ENCODE assay signal across 10 mouse cellular contexts in the genomic region with DNA sequence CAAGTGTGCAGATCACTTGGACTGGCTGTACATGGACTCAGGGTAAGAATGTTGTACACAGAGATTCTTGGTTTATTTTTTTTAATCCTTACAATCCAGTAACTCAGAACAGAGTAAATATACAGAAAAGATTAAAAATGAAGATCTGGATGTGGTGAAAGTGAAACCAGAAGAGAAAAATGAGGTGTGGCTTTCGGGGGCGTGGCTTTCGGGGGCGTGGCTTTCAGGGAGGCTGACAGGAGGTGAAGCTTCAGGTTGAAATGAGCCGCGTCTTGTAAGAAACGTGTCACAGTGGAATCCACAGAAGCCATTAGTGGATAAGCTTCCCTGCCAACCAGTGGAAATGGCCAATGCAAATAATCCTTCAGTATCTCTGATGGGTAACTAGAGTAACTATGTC. TPM values are rescaled to one million over a fixed set of nuclear protein-coding genes. Genes with fewer than 3 reads are reported as not detected.
DNase-seq lines count a peak whose midpoint lies in the region; ATAC-seq and TF ChIP-seq lines count a peak whose summit lies in the region.
"Had no signal": no experiment of that assay in that cellular context is flagged by ENCODE, and none has a peak within 500 bp of the region (broad histone marks: within the 10 kb centered on the region; RNA-seq: fewer than 3 reads in every experiment).

No protein-coding gene starts in this region.

- 0 out of 4 replicates have a peak overlapping the region, but pooled peaks of 1 of the 2 experiments have one; percentile 18 for H3K4me3 ChIP-seq in MEL (ENCODE audit: control insufficient read depth in 1 of 2, insufficient read depth in 1 of 2, low read depth in 2 of 2, low read length in 2 of 2)
- H3K4me3 ChIP-seq in hindbrain, embryonic 11.5 days (ENCODE audit: low read depth, low read length): no peak overlapping the region
- H3K4me3 ChIP-seq: stomach, embryonic 15.5 days had no signal

- no peak for TF ChIP-seq POLR2A in MEL (IDR thresholded peaks at IDR 0.05; ENCODE audit: control insufficient read depth in 1 of 2, insufficient read depth in 1 of 2, low read depth in 1 of 2, low read length in 2 of 2, poor library complexity in 1 of 2)

- DNase-seq in CD4-positive helper T cell, adult 2 months (ENCODE audit: low read depth, low spot score): peak; percentile 78
- DNase-seq in MEL (ENCODE audit: low read depth, low spot score): peak; percentile 42
- DNase-seq in cerebellum, adult 8-10 months: no peak
- DNase-seq in embryo, embryonic 11 days: no peak
- no peak for DNase-seq in hindbrain, embryonic 11.5 days (ENCODE audit: low spot score)
- DNase-seq: gastrocnemius, postnatal 25 days had no signal

- H3K4me2 ChIP-seq in hindbrain, embryonic 11.5 days (replicated peaks; ENCODE audit: low read depth, low read length): no peak overlapping the region
- H3K4me2 ChIP-seq: stomach, embryonic 15.5 days had no signal

- H3K36me3 ChIP-seq in MEL (ENCODE audit: control insufficient read depth in 1 of 2, insufficient read depth in 2 of 2, low read length in 2 of 2): peaks cover under 1 to 21% of the 10 kb centered on the region in 2 experiments; a peak in 2 of 4 replicates
- H3K36me3 ChIP-seq in hindbrain, embryonic 11.5 days (ENCODE audit: control insufficient read depth, insufficient read depth, low read length): no peaks in the 10 kb centered on the region

- no peaks in the 10 kb centered on the region for H3K27me3 ChIP-seq in MEL (ENCODE audit: control insufficient read depth in 1 of 2, insufficient read depth in 2 of 2, low read length in 2 of 2)
- no peaks in the 10 kb centered on the region for H3K27me3 ChIP-seq in hindbrain, embryonic 11.5 days (ENCODE audit: control insufficient read depth, insufficient read depth, low read length)
- H3K27me3 ChIP-seq: stomach, embryonic 15.5 days had no signal

- H3K9me3 ChIP-seq in MEL (replicated peaks; ENCODE audit: insufficient read depth, low read length): no peaks in the 10 kb centered on the region; the same call in 1 of the 2 replicates
- no peaks in the 10 kb centered on the region for H3K9me3 ChIP-seq in hindbrain, embryonic 11.5 days (ENCODE audit: control insufficient read depth, low read length)
- H3K9me3 ChIP-seq: stomach, embryonic 15.5 days had no signal

- no peak overlapping the region for H3K27ac ChIP-seq in MEL (ENCODE audit: control insufficient read depth, low read depth, low read length)
- no peak overlapping the region for H3K27ac ChIP-seq in hindbrain, embryonic 11.5 days (ENCODE audit: low read depth, low read length)
- H3K27ac ChIP-seq: macrophage; stomach, embryonic 15.5 days had no signal

- no peak overlapping the region for H3K9ac ChIP-seq in MEL (ENCODE audit: control insufficient read depth, low read depth, low read length, poor library complexity, severe bottlenecking)
- no peak overlapping the region for H3K9ac ChIP-seq in hindbrain, embryonic 11.5 days (ENCODE audit: low read depth, low read length)
- H3K9ac ChIP-seq: stomach, embryonic 15.5 days had no signal

- 83% methylated on average over 7 of the region's 7 CpGs for WGBS in hindbrain, embryonic 11.5 days

- no peaks in the 10 kb centered on the region; a peak in 2 of 4 replicates for H3K4me1 ChIP-seq in MEL (ENCODE audit: control insufficient read depth in 1 of 2, insufficient read depth in 2 of 2, low read length in 2 of 2)
- H3K4me1 ChIP-seq in hindbrain, embryonic 11.5 days (replicated peaks; ENCODE audit: control insufficient read depth, insufficient read depth, low read length): no peaks in the 10 kb centered on the region
- H3K4me1 ChIP-seq: stomach, embryonic 15.5 days had no signal

- peak; percentile 83 for ATAC-seq in erythroid progenitor cell, adult 5-6 weeks (replicated peaks; ENCODE audit: low FRiP score, poor library complexity, severe bottlenecking)
- ATAC-seq in megakaryocyte-erythroid progenitor cell, adult 5-6 weeks (replicated peaks; ENCODE audit: low FRiP score, low TSS enrichment, poor library complexity, severe bottlenecking): peak; percentile 67
- no peak for ATAC-seq in hindbrain, embryonic 11.5 days (ENCODE audit: low FRiP score)

- no peak for TF ChIP-seq RAD21 in MEL (IDR thresholded peaks at IDR 0.05; ENCODE audit: low read depth, low read length)

- TF ChIP-seq EP300 in MEL (IDR thresholded peaks at IDR 0.05; ENCODE audit: low read depth in 1 of 2, low read length in 2 of 2): no peak

- peaks cover 6% of the 10 kb centered on the region for H3K79me2 ChIP-seq in MEL (ENCODE audit: control insufficient read depth, insufficient read depth, low read length, poor library complexity)

- no peak for TF ChIP-seq CTCF in MEL (IDR thresholded peaks at IDR 0.05 in 2 of 3, conservative IDR thresholded peaks at IDR 0.05 in 1 of 3; ENCODE audit: control insufficient read depth in 1 of 3, insufficient read depth in 1 of 3, low read depth in 2 of 3, low read length in 3 of 3, poor library complexity in 1 of 3, severe bottlenecking in 1 of 3)

TF ChIP-seq in MEL, 35 proteins besides CTCF, POLR2A, EP300 and RAD21 (continues in another document):
- TF ChIP-seq MEF2A (IDR thresholded peaks at IDR 0.05; ENCODE audit: extremely low read depth, insufficient replicate concordance, low read depth, low read length, poor library complexity, severe bottlenecking): no peak
- no peak for TF ChIP-seq USF2 (IDR thresholded peaks at IDR 0.05; ENCODE audit: borderline replicate concordance in 1 of 2, insufficient read depth in 1 of 2, low read depth in 1 of 2, low read length in 2 of 2)
- no peak for TF ChIP-seq MAZ (IDR thresholded peaks at IDR 0.05; ENCODE audit: low read depth, low read length)
- no peak for TF ChIP-seq TAL1 (IDR thresholded peaks at IDR 0.05; ENCODE audit: low read length)
- no peak for TF ChIP-seq POLR2AphosphoS5 (IDR thresholded peaks at IDR 0.05; ENCODE audit: borderline replicate concordance, low read depth, low read length)
- no peak for TF ChIP-seq GATA1 (IDR thresholded peaks at IDR 0.05; ENCODE audit: low read depth, low read length)
- no peak for TF ChIP-seq USF1 (IDR thresholded peaks at IDR 0.05; ENCODE audit: low read depth, low read length)
- TF ChIP-seq UBTF (IDR thresholded peaks at IDR 0.05; ENCODE audit: borderline replicate concordance, insufficient read depth, low read depth, low read length): no peak

RNA-seq across cellular contexts. Expression of gene Ecd, which starts 7.1 kb away (rescaled TPM):
- 58.8 and 64.9 TPM in 2 replicates for total RNA-seq in MEL (2012; rRNA removed)
- 10 to 100 TPM in 1 of 2 experiments, not detected in 1; 72.2 TPM for polyA plus RNA-seq in MEL (2012; ENCODE audit: insufficient read depth in 1 of 2, insufficient read length in 2 of 2, low read depth in 1 of 2, low replicate concordance in 2 of 2, missing spikeins in 1 of 2)
- total RNA-seq in erythroid progenitor cell, adult 5-6 weeks (2015; ENCODE audit: low replicate concordance): 13.7 and 15.1 TPM in 2 replicates
- total RNA-seq in erythroid progenitor cell, adult 5-6 weeks (2017; ENCODE audit: low replicate concordance): 13.1 and 23.3 TPM in 2 replicates
- 68.2 and 69.1 TPM in 2 replicates for total RNA-seq in megakaryocyte-erythroid progenitor cell, adult 5-6 weeks (2014; fragmentation: Nextera tagmentation)
- 81.3 and 85.9 TPM in 2 replicates for total RNA-seq in megakaryocyte-erythroid progenitor cell, adult 5-6 weeks (2017)
- polyA plus RNA-seq in hindbrain, embryonic 11.5 days (2014; fragmentation: Nextera tagmentation; extraction: Ambion mirVana): 64.0 and 69.0 TPM in 2 replicates

RNA-seq across cellular contexts. Expression of gene Fam149b, which starts 7.1 kb away (rescaled TPM):
- 16.1 and 18.9 TPM in 2 replicates for total RNA-seq in MEL (2012; rRNA removed)
- polyA plus RNA-seq in MEL (2012; ENCODE audit: insufficient read depth in 1 of 2, insufficient read length in 2 of 2, low read depth in 1 of 2, low replicate concordance in 2 of 2, missing spikeins in 1 of 2): 10 to 100 TPM in 1 of 2 experiments, not detected in 1; 25.8 TPM
- 13.4 and 27.4 TPM in 2 replicates for total RNA-seq in erythroid progenitor cell, adult 5-6 weeks (2015; ENCODE audit: low replicate concordance)
- 17.8 and 24.6 TPM in 2 replicates for total RNA-seq in erythroid progenitor cell, adult 5-6 weeks (2017; ENCODE audit: low replicate concordance)
- 16.3 and 21.6 TPM in 2 replicates for total RNA-seq in megakaryocyte-erythroid progenitor cell, adult 5-6 weeks (2014; fragmentation: Nextera tagmentation)
- total RNA-seq in megakaryocyte-erythroid progenitor cell, adult 5-6 weeks (2017): 21.6 and 37.3 TPM in 2 replicates
- 56.5 and 61.9 TPM in 2 replicates for polyA plus RNA-seq in hindbrain, embryonic 11.5 days (2014; fragmentation: Nextera tagmentation; extraction: Ambion mirVana)

RNA-seq across cellular contexts. Expression of gene Nudt13, which starts 46.4 kb away (rescaled TPM):
- 9.9 and 10.3 TPM in 2 replicates for total RNA-seq in MEL (2012; rRNA removed)
- polyA plus RNA-seq in MEL (2012; ENCODE audit: insufficient read depth in 1 of 2, insufficient read length in 2 of 2, low read depth in 1 of 2, low replicate concordance in 2 of 2, missing spikeins in 1 of 2): 10 to 100 TPM in 1 of 2 experiments, not detected in 1; 12.3 TPM
- 1.8 and 5.0 TPM in 2 replicates for total RNA-seq in erythroid progenitor cell, adult 5-6 weeks (2015; ENCODE audit: low replicate concordance)
- total RNA-seq in erythroid progenitor cell, adult 5-6 weeks (2017; ENCODE audit: low replicate concordance): 3.9 and 15.0 TPM in 2 replicates
- 9.2 and 13.0 TPM in 2 replicates for total RNA-seq in megakaryocyte-erythroid progenitor cell, adult 5-6 weeks (2014; fragmentation: Nextera tagmentation)
- total RNA-seq in megakaryocyte-erythroid progenitor cell, adult 5-6 weeks (2017): 10.2 and 16.6 TPM in 2 replicates
- 9.3 and 12.4 TPM in 2 replicates for polyA plus RNA-seq in hindbrain, embryonic 11.5 days (2014; fragmentation: Nextera tagmentation; extraction: Ambion mirVana)

RNA-seq across cellular contexts. Expression of gene Dnajc9, which starts 47.8 kb away (rescaled TPM):
- total RNA-seq in MEL (2012; rRNA removed): 125 and 138 TPM in 2 replicates
- polyA plus RNA-seq in MEL (2012; ENCODE audit: insufficient read depth in 1 of 2, insufficient read length in 2 of 2, low read depth in 1 of 2, low replicate concordance in 2 of 2, missing spikeins in 1 of 2): 100 to 1,000 TPM; 114 to 385 TPM
- total RNA-seq in erythroid progenitor cell, adult 5-6 weeks (2015; ENCODE audit: low replicate concordance): 86.9 and 96.0 TPM in 2 replicates
- 210 and 262 TPM in 2 replicates for total RNA-seq in erythroid progenitor cell, adult 5-6 weeks (2017; ENCODE audit: low replicate concordance)
- 89.9 and 98.3 TPM in 2 replicates for total RNA-seq in megakaryocyte-erythroid progenitor cell, adult 5-6 weeks (2014; fragmentation: Nextera tagmentation)
- 251 and 309 TPM in 2 replicates for total RNA-seq in megakaryocyte-erythroid progenitor cell, adult 5-6 weeks (2017)
- polyA plus RNA-seq in hindbrain, embryonic 11.5 days (2014; fragmentation: Nextera tagmentation; extraction: Ambion mirVana): 164 and 228 TPM in 2 replicates

RNA-seq across cellular contexts. Expression of gene Mrps16, which starts 52.6 kb away (rescaled TPM):
- 119 and 132 TPM in 2 replicates for total RNA-seq in MEL (2012; rRNA removed)
- 100 to 1,000 TPM in 1 of 2 experiments, not detected in 1; 112 TPM for polyA plus RNA-seq in MEL (2012; ENCODE audit: insufficient read depth in 1 of 2, insufficient read length in 2 of 2, low read depth in 1 of 2, low replicate concordance in 2 of 2, missing spikeins in 1 of 2)
- 9.2 and 20.2 TPM in 2 replicates for total RNA-seq in erythroid progenitor cell, adult 5-6 weeks (2015; ENCODE audit: low replicate concordance)
- total RNA-seq in erythroid progenitor cell, adult 5-6 weeks (2017; ENCODE audit: low replicate concordance): 6.9 and 15.9 TPM in 2 replicates
- 124 and 145 TPM in 2 replicates for total RNA-seq in megakaryocyte-erythroid progenitor cell, adult 5-6 weeks (2014; fragmentation: Nextera tagmentation)
- total RNA-seq in megakaryocyte-erythroid progenitor cell, adult 5-6 weeks (2017): 30.9 and 61.1 TPM in 2 replicates
- polyA plus RNA-seq in hindbrain, embryonic 11.5 days (2014; fragmentation: Nextera tagmentation; extraction: Ambion mirVana): 71.2 and 74.7 TPM in 2 replicates

Comparison
In these comparisons a context has a peak if more than half of its experiments do, and no peak if none do; other contexts are left out.
1. DNase-seq: peak in CD4-positive helper T cell, adult 2 months (single experiment) and MEL (single experiment); none in cerebellum, adult 8-10 months (single experiment), embryo, embryonic 11 days (single experiment) and hindbrain, embryonic 11.5 days (single experiment).